Mouse (Mus musculus) CH12.LX (cell line): ENCODE results near the gene Kctd14. TPM values are rescaled to one million over a fixed set of nuclear protein-coding genes. Genes with fewer than 3 reads are reported as not detected.

ENCODE experiments used
- DNase-seq: peaks from one replicate; pipeline ENCODE4 v3.0.0-alpha.2; 2013; ENCODE audit errors: extremely low read depth
- H3K27ac ChIP-seq: 2 replicates; pipeline ENCODE4 v1.5.1; 2012; ENCODE audit warnings: low read depth, mild to moderate bottlenecking, control low read depth, moderate library complexity; ENCODE audit not compliant: insufficient read depth
- H3K27me3 ChIP-seq: replicated peaks from 2 replicates; pipeline ENCODE3; 2012; ENCODE audit warnings: inconsistent platforms
- H3K36me3 ChIP-seq, 2 experiments: replicated peaks in 1 of 2; 2 replicates each; pipeline versions ENCODE3 to v1.6.1; 2012; ENCODE audit warnings: inconsistent platforms in 1 of 2, low read length in 1 of 2, mild to moderate bottlenecking in 1 of 2, mixed read lengths in 1 of 2, moderate library complexity in 1 of 2; ENCODE audit not compliant: control insufficient read depth in 1 of 2, insufficient read depth in 1 of 2
- H3K4me1 ChIP-seq, 2 experiments: 2 replicates each; pipeline ENCODE4 v1.6.1; 2012; ENCODE audit warnings: inconsistent platforms in 1 of 2, moderate library complexity in 1 of 2; ENCODE audit not compliant: insufficient read depth in 2 of 2, control insufficient read depth in 1 of 2
- H3K4me2 ChIP-seq: 2 replicates; pipeline ENCODE4 v1.6.1; 2012; ENCODE audit warnings: low read depth, mild to moderate bottlenecking, control low read depth; ENCODE audit not compliant: poor library complexity, insufficient read depth, severe bottlenecking
- H3K4me3 ChIP-seq, 3 experiments: fragments of 150-350 bp in 1 of 3; sonication (generic) in 1 of 3; replicated peaks in 1 of 3; 2 replicates each; pipeline versions ENCODE3 to v1.5.1; 2011 to 2012; ENCODE audit warnings: low read depth in 2 of 3, low read length in 2 of 3, mild to moderate bottlenecking in 2 of 3, moderate library complexity in 2 of 3, control low read depth in 1 of 3, improper control_type of control experiment in 1 of 3, inconsistent platforms in 1 of 3, mixed read lengths in 1 of 3; ENCODE audit not compliant: poor library complexity in 1 of 3
- H3K79me2 ChIP-seq: replicated peaks from 2 replicates; pipeline ENCODE4 v1.6.1; 2012; ENCODE audit warnings: mild to moderate bottlenecking, moderate library complexity; ENCODE audit not compliant: control insufficient read depth, poor library complexity, insufficient read depth, severe bottlenecking; ENCODE audit errors: extremely low read depth
- H3K9ac ChIP-seq: 2 replicates; pipeline ENCODE4 v1.6.1; 2012; ENCODE audit warnings: low read depth, mild to moderate bottlenecking, control low read depth, moderate library complexity; ENCODE audit not compliant: insufficient read depth
- H3K9me3 ChIP-seq: replicated peaks from 2 replicates; pipeline ENCODE3; 2012; ENCODE audit warnings: low read length, inconsistent platforms, mixed read lengths
- BHLHE40 ChIP-seq: IDR thresholded peaks from 2 replicates; pipeline ENCODE4 v1.6.1; 2011; ENCODE audit warnings: mild to moderate bottlenecking, low read depth, low read length, improper control_type of control experiment
- EP300 ChIP-seq: IDR thresholded peaks from 2 replicates; pipeline ENCODE4 v1.6.1; 2011; ENCODE audit warnings: low read length, improper control_type of control experiment
- ETS1 ChIP-seq: conservative IDR thresholded peaks from 2 replicates; pipeline ENCODE4 v1.6.1; 2012; ENCODE audit warnings: low read depth, mild to moderate bottlenecking, inconsistent platforms, low read length, improper control_type of control experiment, moderate library complexity
- GABPA ChIP-seq: IDR thresholded peaks from 2 replicates; pipeline ENCODE4 v1.6.1; 2012; ENCODE audit warnings: low read depth, low read length, improper control_type of control experiment, inconsistent platforms; ENCODE audit not compliant: insufficient replicate concordance
- HCFC1 ChIP-seq: IDR thresholded peaks from 2 replicates; pipeline ENCODE4 v1.6.1; 2012; ENCODE audit warnings: low read depth, mild to moderate bottlenecking, inconsistent platforms, low read length, improper control_type of control experiment
- IRF4 ChIP-seq: IDR thresholded peaks from 2 replicates; pipeline ENCODE4 v1.6.1; 2014; ENCODE audit warnings: low read depth, mild to moderate bottlenecking, inconsistent platforms, low read length, improper control_type of control experiment
- JUN ChIP-seq: IDR thresholded peaks from 2 replicates; pipeline ENCODE4 v1.6.1; 2011; ENCODE audit warnings: low read depth, mild to moderate bottlenecking, low read length, improper control_type of control experiment, moderate library complexity; ENCODE audit not compliant: insufficient read depth
- KAT2A ChIP-seq: IDR thresholded peaks from 2 replicates; pipeline ENCODE4 v1.6.1; 2012; ENCODE audit warnings: low read length, improper control_type of control experiment, inconsistent platforms; ENCODE audit not compliant: insufficient replicate concordance
- MEF2A ChIP-seq: IDR thresholded peaks from 2 replicates; pipeline ENCODE4 v1.6.1; 2014; ENCODE audit warnings: low read depth, mild to moderate bottlenecking, inconsistent platforms, low read length, improper control_type of control experiment, borderline replicate concordance
- MYC ChIP-seq: IDR thresholded peaks from 2 replicates; pipeline ENCODE4 v1.6.1; 2011; ENCODE audit warnings: low read depth, mild to moderate bottlenecking, improper control_type of control experiment, low read length
- NRF1 ChIP-seq: IDR thresholded peaks from 2 replicates; pipeline ENCODE4 v1.6.1; 2014; ENCODE audit warnings: low read depth, mild to moderate bottlenecking, inconsistent platforms, low read length, improper control_type of control experiment, moderate library complexity
- POLR2A ChIP-seq: IDR thresholded peaks from 2 replicates; pipeline ENCODE4 v1.6.1; 2011; ENCODE audit warnings: low read depth, mild to moderate bottlenecking, improper control_type of control experiment, low read length
- RCOR1 ChIP-seq: conservative IDR thresholded peaks from 2 replicates; pipeline ENCODE4 v1.6.1; 2012; ENCODE audit warnings: low read depth, mild to moderate bottlenecking, inconsistent platforms, low read length, improper control_type of control experiment
- UBTF ChIP-seq: IDR thresholded peaks from 2 replicates; pipeline ENCODE4 v1.6.1; 2012; ENCODE audit warnings: low read depth, mild to moderate bottlenecking, inconsistent platforms, low read length, improper control_type of control experiment, moderate library complexity
- USF1 ChIP-seq: IDR thresholded peaks from 2 replicates; pipeline ENCODE4 v1.6.1; 2014; ENCODE audit warnings: low read depth, mild to moderate bottlenecking, inconsistent platforms, low read length, improper control_type of control experiment
- ZKSCAN1 ChIP-seq: IDR thresholded peaks from 2 replicates; pipeline ENCODE4 v1.6.1; 2012; ENCODE audit warnings: low read depth, inconsistent platforms, low read length, improper control_type of control experiment, borderline replicate concordance
- dilution Hi-C: fragments of 300-500 bp; cut with MboI; formaldehyde crosslinking; loops from 2 replicates; pipeline ENCODE4 v1.14.3; 2020; ENCODE audit warnings: low sequenced_read_pairs; ENCODE audit not compliant: extremely low pct_unique_long_range_greater_than_20kb, extremely low pct_ligation_motif_present
- in situ Hi-C: fragments of 300-500 bp; cut with MboI; formaldehyde crosslinking; loops from 3 replicates; pipeline ENCODE4 v1.14.3; 2019; ENCODE audit warnings: low sequenced_read_pairs, low pct_ligation_motif_present, low pct_unique_long_range_greater_than_20kb, mixed read lengths
- polyA plus RNA-seq: library from polyadenylated mRNA; unstranded; fragments of >175 nt; gene quantifications from 2 replicates; pipeline ENCODE4 v1.2.1, GENCODE M21; 2012; ENCODE audit warnings: low read depth; ENCODE audit not compliant: insufficient read length
- total RNA-seq, 2 experiments: library from RNA; depleted of rRNA; stranded (reverse); fragments of 300-350 nt in 1 of 2; fragments of >200 nt in 1 of 2; gene quantifications; 2 replicates each; pipeline ENCODE4 v1.2.3; 2012 to 2014

Gene Kctd14
- total and polyA plus RNA-seq, 3 experiments = 0.17 to 0.38 TPM; not detected in 1

DNA sequence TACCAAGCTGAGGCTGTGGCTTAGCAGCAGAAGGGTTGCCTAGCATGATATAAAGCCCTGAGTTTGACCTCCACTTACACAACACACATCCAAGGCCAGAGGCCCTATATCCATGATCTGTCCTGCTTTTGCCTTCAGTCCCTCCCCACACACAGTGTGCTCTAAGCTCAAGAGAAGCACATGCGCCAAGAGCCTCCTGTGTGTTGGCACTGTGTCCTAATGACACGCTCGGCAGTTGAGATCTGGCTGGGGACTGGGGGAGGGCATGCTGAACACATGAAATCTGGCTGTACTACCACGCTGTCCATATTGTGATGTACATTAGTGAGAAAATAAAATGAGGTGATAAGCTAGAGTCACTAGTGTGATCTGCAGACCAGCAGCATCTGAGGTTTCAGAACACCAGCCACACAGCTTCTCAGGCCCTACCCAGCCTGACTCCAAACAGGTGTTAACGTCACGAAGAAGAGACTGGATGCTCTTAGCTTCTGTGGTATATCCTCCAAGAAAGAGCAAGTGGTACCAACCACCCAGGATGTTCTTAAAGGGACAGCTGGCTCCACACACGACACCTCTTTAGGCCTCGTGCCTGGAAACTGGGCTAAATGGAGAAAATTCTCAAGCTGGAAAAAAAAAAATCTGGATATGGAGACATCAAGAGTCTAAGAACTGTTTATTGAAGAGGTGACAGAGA, 30.0 kb upstream of the Kctd14 start:
- Histone ChIP-seq H3K9ac (no peak overlapping the region), H3K79me2 (no peaks in the 10 kb centered on the region), H3K4me1 (peaks cover 0 to 4% of the 10 kb centered on the region in 2 experiments; a peak in 2 of 4 replicates), H3K9me3 (no peaks in the 10 kb centered on the region), H3K4me2 (no peak overlapping the region), H3K36me3 (no peaks in the 10 kb centered on the region), H3K27me3 (no peaks in the 10 kb centered on the region), H3K27ac (no peak overlapping the region), H3K4me3 (no peak overlapping the region)
- TF ChIP-seq UBTF = no peak
- TF ChIP-seq IRF4 = no peak
- no peak for TF ChIP-seq USF1
- TF ChIP-seq ZKSCAN1 = no peak
- no peak for TF ChIP-seq ETS1
- TF ChIP-seq NRF1 = no peak
- no peak for TF ChIP-seq GABPA
- no peak for TF ChIP-seq BHLHE40
- TF ChIP-seq POLR2A = no peak
- TF ChIP-seq MYC = no peak
- TF ChIP-seq RCOR1 = no peak
- TF ChIP-seq HCFC1 = no peak
- TF ChIP-seq KAT2A = no peak
- in situ Hi-C loops (loop anchor here (10.0 kb wide), 1 partner anchor 144 kb away; no protein-coding TSS in a partner anchor), dilution Hi-C loops (no loop called here)
- no peak for DNase-seq

GRCm38 (mm10) chr7:97423754-97424153, 27.4 kb upstream of the Kctd14 start:
- no peak overlapping the region for H3K4me3 ChIP-seq
- no peak overlapping the region for H3K9ac ChIP-seq
- TF ChIP-seq MEF2A = no peak
- no peak for TF ChIP-seq MYC
- TF ChIP-seq JUN = no peak
- TF ChIP-seq EP300 = no peak
- no peaks in the 10 kb centered on the region for H3K9me3 ChIP-seq
- dilution Hi-C loops = no loop called here
- no peaks in the 10 kb centered on the region for H3K27me3 ChIP-seq
- H3K79me2 ChIP-seq = no peaks in the 10 kb centered on the region
- H3K4me2 ChIP-seq = no peak overlapping the region
- in situ Hi-C loops = loop anchor here (10.0 kb wide), 1 partner anchor 141 kb away; no protein-coding TSS in a partner anchor
- no peaks in the 10 kb centered on the region for H3K36me3 ChIP-seq
- H3K4me1 ChIP-seq = peaks cover 0 to 13% of the 10 kb centered on the region in 2 experiments; a peak in 2 of 4 replicates
- H3K27ac ChIP-seq = no peak overlapping the region
- DNase-seq = no peak
